Mouse (Mus musculus): ENCODE data around the gene Tmem266.
A peak's percentile ranks its signal among the peaks of the same experiment; 100 is the strongest.

Gene Tmem266

DNA sequence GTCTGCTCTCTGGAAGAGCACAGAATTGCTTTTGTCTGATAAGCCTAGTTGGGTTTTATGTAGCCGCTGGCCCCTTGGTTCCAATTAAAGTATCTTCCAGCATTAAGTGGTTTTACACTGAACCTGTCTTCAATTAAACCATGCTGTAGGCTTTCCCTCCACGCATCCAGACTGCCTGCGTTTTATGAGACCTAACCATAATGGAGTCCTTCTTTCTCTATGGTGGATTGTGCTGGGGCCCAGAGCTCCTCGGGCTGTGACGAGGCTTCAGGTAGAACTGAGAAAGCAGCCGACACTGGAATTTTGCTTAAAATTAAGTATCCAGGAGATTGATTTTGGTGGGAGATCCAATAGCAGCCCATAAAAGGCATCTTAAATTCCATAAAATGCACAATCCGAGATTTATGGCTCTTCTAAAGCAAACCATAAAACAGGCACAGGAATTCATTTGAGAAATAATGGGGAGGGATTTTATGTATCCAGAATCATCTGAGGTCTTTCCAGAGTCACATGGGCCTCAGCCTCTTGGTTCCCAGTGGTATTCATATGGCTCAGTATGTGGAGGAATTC, 72.4 kb downstream of the Tmem266 start:
- DNase-seq (ENCODE audit: extremely low spot score, low read depth, low spot score): peak; percentile 86

DNA sequence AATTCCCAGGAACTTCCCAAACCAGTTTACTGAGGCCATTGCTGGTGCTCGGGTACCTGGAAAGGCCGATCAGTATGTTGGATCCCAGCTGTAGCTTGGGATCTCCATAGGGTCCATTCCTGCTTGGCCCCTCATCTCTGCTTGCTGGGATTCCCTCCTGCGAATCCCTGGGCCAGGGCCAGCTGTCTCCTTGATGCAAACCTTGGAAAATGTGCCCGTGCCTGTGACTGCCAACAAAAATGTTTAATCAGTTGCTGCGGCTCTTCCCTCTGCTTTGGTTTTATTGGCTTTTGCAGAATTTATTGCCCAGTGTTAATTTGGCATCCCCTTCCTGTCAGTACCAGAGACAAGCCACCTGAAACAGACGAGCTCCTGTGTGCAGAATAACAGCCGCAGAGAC, 75.6 kb downstream of the Tmem266 start:
- no peak for DNase-seq (ENCODE audit: extremely low spot score, low read depth, low spot score)

DNA sequence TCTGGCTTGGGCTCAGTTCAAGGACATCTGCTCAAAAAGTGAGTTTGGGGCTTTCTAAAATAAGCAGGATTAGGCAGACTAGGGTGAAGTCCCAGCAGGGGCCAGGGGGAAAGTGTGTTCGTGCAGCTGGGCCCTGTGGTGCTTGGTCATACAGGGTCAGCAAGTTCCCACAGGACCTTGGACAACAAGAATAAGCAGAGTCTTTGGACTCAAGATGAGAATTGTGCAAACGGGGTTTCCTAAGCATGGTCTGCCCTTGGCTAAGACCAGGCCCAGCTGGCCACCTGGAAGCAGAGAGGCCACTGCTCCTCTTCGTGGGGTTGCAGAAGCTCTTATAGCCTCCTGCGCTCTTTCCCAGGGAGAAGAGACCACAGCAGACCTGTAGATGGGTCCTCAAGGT, 77.5 kb downstream of the Tmem266 start:
- no peak for DNase-seq (ENCODE audit: extremely low spot score, low read depth, low spot score)

DNA sequence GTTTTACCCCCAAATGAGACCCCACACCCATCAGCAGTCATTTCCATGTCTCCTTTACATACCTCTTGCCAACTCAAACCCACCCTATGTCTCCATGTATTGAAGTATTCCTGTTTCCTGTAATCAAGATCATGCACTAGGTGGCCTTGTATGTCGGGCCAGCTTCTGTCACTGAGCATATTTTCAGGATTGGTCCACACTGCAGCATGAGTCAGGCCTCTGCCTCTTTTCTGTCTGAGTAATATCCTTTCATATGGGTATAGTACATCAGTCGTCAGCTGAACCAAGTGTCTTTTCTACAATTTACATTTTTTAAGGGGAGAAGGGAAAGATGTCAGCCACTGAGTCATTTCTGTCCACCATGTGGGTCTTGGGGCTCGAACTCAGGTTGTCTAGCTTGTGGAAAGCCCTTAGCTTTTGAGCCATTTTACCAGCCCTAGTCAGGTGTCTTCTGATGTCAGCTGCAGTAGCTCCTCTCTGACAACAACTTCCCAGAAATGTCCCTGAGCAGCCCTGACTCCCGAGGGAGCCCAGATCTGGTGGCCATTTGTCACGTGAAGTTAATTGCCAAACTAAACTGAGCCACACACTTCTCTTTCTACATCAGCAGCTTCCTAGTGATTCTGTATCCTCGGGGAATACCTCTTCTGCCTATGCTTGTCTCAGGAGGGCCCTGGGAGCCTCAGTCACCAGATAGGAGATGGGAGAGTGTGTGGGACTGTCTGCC, 78.4 kb downstream of the Tmem266 start:
- no peak for DNase-seq (ENCODE audit: extremely low spot score, low read depth, low spot score)

DNA sequence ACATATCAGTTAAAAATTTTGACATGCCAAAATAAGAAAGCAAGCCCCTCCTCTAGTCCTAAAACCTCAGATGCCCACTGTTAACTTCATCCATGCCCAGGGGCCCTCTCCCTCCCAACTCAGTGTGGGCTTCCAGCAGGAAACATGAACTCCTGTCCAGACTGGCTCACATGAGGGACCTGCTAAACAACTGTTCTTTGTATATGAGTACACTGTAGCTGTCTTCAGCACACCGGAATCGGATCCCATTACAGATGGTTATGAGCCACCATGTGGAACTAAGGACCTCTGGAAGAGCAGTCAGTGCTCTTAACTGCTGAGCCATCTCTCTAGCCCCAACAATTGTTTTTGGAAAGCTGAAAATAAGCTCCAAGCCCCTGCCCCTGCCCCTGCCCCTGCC, 80.1 kb downstream of the Tmem266 start:
- DNase-seq (ENCODE audit: extremely low spot score, low read depth, low spot score): no peak

DNA sequence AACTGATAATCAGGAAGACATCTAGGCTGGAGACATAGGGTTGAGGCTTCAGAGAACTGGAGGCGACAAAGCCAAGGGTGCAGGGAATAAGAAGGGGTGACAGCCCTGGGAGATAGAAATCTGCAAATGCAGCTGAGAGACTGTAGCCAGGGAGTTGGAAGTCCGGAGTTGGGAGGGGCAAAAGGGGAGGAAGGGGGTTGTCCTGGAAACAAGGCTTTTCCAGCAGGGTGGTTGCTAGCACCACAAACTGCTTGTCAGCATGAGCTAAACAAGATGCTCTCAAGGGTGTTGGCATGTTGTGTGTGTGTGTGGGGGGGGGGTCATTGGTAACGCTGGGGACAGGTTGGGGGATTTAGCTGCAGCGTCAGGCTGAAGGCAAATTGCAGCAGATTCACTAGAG, 82.1 kb downstream of the Tmem266 start:
- DNase-seq (ENCODE audit: extremely low spot score, low read depth, low spot score): no peak

DNA sequence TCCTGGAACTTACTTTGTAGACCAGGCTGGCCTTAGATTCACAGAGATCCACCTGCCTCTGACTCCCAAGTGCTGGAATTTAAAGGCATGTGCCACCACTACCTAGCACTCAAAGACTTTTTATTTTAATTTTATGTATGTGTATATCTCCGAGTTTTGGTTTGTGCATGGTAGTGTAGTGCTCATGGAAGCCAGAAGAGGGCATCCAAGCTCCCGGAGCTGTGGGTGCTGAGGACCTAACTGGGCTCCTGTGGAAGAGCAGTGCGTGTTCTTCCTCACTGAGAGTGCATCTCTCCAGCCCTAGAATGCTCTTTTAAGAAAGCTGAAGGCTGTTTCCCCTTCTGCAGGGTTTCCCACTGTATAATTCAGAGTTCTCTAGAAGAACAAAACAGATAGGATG, 83.1 kb downstream of the Tmem266 start:
- no peak for DNase-seq (ENCODE audit: extremely low spot score, low read depth, low spot score)

DNA sequence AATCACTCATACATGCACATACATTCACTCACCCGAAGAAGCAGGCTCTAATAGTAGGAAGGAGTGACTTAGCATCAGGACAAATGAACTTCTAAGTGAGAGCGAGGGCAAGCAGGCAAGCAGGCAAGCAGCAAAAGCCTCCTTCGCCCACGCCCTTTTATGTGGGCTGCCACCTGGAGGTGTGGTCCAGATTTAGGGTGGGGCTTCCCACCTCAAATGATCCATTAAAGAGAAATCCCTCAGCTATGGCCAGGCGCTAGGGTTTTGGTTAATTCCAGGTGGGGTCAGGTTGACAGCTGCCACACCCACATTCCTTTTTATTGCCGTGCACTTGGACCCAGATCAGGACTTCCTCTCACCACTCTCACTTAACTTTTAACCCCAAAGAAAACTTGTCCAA, 83.7 kb downstream of the Tmem266 start:
- no peak for DNase-seq (ENCODE audit: extremely low spot score, low read depth, low spot score)

DNA sequence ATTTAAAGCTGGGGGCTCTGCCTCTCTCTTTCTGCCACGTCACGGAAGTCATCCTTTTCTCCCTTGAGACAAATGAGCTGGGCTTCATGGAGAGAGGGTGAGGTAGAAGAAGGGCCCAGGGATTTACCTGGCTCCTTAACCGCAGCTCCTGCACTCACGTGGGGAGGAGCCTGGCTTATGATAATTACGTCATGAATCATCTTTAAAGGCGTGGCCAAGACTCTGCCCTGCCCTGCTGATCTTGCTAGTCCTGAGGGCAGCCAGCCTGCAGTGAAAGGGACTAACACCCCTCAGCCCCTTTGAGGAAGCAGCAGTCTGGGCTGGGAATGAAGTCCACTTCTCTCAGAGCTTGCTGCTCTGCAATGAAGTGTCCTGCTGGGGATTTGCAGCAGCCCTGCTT, 84.4 kb downstream of the Tmem266 start:
- DNase-seq (ENCODE audit: extremely low spot score, low read depth, low spot score): no peak

DNA sequence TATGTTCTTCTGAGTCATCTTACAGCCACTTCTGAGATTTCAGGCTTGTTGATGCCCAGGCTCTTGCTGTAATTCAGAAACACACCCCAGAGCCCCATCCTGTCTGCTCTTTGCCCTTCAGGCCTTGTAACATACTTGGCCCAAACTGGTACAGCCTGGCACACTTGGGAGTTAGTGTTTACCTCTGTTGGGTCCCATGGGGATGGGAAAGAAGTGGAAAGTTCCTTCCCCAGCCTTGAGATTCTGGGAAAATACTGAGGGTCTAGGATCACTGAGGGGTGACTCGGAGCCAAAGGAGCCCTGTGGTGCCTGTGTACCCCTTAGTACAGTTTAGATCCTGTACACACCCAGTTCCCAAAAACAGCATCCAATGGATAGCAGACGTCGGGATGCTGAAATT, 95.1 kb downstream of the Tmem266 start:
- DNase-seq (ENCODE audit: extremely low spot score, low read depth, low spot score): no peak

DNA sequence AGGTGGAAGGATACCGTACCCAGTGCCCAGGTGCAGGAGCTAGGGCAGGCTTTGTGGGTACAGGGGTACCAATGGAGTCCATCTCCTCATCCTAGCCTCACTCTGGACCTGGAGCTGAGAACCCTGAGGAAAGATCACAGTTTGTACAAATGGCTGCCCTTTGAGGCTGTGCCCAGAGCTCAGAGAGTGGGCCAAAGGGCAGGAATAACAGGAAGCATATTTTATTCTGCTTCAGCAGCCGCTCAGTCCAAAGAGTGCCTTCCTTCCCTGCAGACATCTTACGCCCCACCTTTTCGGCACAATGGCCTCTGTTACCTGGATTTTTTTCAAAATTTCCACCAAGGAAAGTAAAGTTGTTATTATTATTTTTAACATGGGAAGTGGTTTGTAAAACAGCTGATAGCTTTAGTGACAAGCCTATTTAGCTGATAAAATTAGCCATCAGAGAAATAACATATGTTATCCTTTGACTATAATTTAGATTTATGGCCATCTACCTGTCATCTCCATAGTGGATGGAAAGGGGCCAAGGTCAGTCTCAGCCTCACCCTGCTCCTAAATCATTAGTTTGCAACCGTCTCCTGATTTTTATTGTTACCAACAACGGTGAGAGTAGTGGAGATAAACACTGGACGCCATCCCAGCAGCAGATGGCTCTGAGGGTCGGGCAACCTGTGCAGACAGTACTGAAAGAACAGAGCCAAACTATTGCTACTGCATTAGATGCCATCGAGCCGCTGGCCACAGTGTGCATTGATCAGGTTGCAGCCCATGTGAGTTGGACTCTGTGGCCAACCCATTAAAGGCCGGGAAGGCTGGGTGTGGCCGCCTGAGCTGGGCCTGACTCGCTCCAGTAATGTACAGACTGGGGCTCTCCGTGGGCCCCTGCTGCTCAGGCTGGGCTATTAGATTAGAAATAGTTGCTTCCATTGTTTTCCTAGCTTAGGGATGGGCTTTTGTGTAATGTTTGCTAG, 97.0 kb downstream of the Tmem266 start:
- no peak for DNase-seq (ENCODE audit: extremely low spot score, low read depth, low spot score)

DNA sequence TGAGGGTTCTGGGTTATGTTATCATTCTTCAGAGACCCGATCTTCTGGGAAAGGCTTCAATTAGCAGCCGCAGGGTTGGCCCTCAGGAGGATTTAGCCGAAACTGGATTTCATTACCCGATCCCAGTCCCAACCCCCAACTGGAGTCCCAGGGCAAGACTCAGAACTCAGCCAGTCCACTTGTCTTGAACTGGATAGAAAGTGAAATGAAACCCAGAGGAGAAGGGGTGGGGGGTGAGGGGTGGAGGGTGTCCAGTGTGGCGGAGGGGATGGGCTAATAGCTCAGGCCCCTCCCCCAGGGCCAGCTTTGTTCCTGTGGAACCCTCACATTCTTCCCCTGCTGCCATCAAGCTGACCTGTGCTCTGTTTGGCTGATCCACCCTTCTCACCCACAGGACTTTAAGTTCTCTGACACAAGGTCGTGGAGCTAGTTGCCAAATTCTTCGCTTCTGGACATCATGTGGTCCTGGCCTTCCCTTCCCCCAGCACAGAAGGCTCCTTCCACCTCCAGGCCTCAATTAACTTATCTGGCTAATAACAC, 98.6 kb downstream of the Tmem266 start:
- DNase-seq (ENCODE audit: extremely low spot score, low read depth, low spot score): no peak

DNA sequence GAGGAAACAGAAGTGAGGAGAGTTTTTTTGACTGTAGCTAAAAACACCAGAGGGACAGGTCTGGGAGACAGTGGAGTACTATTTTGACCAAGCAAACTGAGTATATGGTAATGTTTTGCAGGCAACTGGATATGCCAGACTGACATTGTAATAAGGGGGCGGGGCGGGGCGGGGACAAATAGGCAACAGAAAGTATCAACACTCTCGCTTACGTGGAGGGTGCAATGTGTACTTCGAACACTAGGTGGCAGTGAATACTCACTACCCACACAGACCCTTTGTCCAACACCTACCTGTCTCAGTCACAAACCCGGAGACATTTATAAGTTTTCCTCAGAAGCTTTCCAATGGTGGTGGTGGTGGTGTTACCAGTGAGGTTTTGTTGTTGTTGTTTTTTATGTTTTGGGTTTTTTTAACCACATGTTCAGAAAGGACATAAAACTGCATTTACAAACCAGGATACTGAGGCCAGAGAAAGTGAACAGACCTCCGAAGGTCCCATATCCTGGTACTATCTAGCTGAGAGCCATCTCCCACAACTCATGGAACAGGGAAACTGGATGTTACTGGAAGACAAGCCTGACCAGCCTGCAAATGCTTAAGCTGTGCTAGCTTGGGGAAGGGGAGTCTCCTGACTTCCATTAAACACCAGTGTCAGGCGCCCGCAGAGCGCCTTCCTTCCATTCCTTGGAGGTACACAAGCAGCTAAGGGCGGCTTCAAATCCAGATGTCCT, 102.7 kb downstream of the Tmem266 start:
- DNase-seq (ENCODE audit: extremely low spot score, low read depth, low spot score): peak; percentile 95

DNA sequence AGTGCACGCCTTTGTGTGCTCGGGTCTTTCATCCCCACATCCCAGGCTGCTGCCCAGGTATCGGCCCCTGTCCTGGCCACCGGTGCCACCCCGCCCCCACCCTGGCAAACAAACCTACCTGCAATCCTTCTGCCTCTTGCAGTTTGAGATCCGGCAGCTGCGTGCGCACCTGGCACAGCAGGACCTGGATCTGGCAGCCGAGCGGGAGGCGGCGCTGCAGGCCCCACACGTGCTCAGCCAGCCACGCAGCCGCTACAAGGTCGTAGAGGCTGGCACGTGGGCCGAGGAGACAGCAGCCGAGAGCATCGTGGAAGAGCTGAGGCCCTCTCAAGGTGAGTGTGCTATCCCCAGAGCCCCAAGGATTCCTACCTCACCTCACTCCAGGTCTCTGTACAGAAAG, 103.4 kb downstream of the Tmem266 start:
- no peak for DNase-seq (ENCODE audit: extremely low spot score, low read depth, low spot score)

DNA sequence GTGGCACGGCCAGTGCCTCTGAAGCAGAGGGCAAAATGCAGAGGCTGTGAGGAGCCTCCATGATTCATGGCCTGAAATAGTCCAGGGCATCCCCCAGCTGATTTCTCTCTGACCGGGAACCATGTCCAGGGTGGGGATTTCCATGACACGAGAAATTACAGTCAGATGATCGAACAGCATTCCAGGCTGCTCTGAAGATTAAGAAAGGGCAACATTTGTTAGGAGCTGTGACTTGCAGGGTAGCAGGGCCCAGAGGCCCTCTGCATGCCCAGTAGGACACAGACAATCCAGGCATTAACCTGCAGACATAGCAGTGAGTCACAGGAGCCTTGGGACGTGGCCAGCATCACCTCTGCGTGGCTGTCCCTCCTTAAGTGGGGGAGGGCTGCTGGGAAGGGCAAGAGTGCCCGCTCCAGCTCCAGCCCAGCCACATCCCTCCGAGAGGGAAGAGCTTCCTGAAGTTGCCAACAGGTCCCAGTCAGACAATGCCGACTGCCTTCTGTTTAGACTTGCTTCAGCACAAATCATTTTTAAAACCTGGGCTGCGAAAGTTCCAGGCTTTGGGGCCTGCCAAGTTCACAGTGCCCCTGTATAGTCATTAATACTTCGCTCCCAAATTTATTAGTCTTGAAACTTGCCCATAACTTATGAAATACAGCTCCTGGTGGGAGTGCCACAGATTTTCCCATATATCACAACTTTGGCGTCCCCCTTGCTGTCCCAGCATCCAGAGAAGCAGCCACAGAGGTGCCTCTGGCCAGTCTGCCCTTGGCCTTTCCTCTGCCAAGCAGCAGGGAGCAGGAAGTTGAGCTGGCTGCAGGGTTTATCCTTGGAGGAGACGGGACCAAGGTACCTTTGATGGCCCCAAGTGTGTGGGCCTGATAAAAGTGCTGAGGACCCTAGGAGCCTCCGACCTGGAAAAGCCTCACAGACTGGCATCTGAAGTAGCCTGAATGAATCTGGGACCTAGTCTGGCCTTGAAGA, 105.9 kb downstream of the Tmem266 start:
- DNase-seq (ENCODE audit: extremely low spot score, low read depth, low spot score): no peak

DNA sequence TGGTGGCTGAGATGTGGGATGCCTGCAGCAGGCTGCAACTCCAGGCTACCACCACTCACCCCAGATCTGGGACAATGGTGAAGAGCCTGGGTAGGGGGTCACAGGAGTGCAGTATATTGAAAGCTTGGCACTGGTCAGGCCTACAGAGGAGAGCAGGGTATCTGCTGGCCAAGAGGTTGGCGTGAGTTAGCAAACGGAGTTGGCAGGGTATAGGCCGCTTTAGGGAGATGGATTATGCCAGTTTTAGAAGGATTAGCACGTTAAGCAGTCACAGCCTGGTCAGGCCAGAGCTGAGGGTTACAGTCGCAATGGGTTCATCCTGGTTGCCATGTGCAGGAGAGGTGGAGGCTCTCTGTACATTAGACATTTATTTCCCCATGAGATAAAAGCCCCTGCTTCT, 107.2 kb downstream of the Tmem266 start:
- no peak for DNase-seq (ENCODE audit: extremely low spot score, low read depth, low spot score)

DNA sequence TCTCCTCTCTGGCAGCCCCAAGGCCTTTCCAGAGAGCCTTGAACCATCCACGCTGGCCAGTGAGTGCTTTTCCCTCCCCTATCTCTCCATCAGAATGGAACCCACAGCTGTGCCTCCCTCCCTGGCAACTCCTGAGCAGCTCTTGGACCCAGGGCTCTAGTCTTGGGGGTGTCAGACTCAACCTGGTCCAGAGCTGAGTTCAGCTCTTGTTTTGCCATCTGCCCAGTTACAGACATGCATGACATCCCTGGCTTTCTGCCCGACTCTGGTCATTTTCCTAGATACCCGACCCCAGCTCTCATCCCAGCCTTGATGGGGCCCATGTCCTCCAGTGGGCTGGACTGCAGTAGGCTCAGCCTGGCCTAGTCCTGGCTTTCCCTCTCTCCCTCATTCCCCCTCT, 111.7 kb downstream of the Tmem266 start:
- DNase-seq (ENCODE audit: extremely low spot score, low read depth, low spot score): no peak

DNA sequence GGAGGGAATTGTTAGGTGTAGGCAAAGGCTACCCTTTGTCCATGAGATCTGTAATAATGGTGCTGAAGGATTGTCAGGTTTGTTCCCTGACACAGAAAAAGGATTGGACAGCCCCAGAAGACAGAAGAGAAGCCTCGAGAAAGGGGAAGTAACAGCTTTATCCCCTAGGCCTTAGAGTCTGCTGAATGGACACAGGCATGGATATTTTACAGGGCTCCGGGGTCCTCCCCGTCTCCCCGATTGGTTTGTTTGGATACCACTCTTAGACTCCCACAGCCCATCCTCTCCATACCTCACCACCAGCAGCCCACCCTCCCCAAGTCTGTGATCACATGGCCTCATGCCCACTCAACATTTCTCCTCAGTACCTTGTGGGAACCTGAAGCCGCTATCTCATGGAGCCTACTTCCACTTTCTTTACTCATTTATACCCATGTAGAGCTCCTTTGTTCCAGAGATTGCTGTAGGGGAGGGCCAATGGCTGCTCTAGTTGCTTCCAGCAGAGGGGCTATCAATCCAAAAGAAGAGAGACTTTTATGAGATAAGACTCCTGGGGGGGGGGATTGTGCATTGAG, 112.6 kb downstream of the Tmem266 start:
- no peak for DNase-seq (ENCODE audit: extremely low spot score, low read depth, low spot score)

DNA sequence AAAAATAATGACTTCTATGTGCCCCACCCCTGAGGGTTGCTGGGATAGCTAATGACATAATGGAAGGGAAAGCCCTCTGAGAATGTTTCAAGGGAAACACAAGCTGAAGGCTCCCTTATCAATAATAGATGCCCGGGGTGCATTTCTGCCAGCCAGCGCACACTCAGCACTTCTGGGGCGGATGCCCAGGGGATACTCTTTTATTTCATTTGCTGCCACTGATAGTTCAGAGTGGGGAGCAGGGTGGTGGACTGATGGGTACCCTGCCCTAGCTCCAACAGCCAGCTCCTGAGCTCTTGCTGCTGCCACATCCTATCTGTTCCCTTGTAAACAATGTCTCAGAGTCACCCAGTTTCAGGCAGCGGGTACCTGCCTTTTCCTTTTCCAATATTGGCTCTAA, 120.8 kb downstream of the Tmem266 start:
- no peak for DNase-seq (ENCODE audit: extremely low spot score, low read depth, low spot score)
